Mouse (Mus musculus): ENCODE measurements around the gene Trim60.

DNA sequence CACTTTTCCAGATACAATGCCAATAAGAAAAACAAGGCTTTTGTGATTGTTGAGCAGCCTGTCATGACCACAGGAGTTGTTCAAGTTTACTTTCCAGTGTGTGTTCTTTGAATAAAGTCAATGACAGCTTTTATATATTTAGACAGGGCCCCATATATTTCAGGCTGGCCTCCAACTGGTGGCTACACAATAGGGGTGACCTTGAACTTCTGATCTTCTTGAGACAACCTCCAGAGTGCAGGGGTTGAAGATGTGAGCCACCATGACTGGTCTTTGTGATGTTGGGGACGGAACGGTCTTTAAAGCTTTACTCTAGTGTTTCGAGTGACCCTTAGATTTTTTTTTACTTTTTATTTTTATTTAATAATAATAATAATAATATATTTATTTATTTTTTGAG, 47.2 kb upstream of the Trim60 start:
- TF ChIP-seq POLR2A (IDR thresholded peaks at IDR 0.05; ENCODE audit: insufficient read length, low read depth) (no peak), POLR2AphosphoS2 (IDR thresholded peaks at IDR 0.05; ENCODE audit: insufficient read length, low read depth) (no peak), E2F4 (IDR thresholded peaks at IDR 0.05; ENCODE audit: insufficient read depth) (no peak), USF1 (IDR thresholded peaks at IDR 0.05; ENCODE audit: low read depth) (no peak)
